Mouse (Mus musculus) T-helper 17 cell (primary cell): ENCODE results near the gene Rnf227.
"Not testable (repeated sequence)": the region's sequence is repeated elsewhere in the genome, so short reads cannot be mapped to it uniquely, and the experiment has no call there.

Experiments
- in situ Hi-C, 2 experiments: fragments of 300-600 bp; cut with MboI, MseI; formaldehyde crosslinking; loops; 1 replicate in 1 of 2; 2 replicates in 1 of 2; pipeline ENCODE4 v1.15.1; 2025; ENCODE audit warnings: high pct_unique_total_duplicates in 2 of 2

The Rnf227 gene

GRCm38 (mm10) chr11:69340161-69341131 lies at the start of gene Rnf227:
Gene Rnf227, plus strand, starts transcription at chr11:69340461.
- in situ Hi-C loops = no loop called here

DNA sequence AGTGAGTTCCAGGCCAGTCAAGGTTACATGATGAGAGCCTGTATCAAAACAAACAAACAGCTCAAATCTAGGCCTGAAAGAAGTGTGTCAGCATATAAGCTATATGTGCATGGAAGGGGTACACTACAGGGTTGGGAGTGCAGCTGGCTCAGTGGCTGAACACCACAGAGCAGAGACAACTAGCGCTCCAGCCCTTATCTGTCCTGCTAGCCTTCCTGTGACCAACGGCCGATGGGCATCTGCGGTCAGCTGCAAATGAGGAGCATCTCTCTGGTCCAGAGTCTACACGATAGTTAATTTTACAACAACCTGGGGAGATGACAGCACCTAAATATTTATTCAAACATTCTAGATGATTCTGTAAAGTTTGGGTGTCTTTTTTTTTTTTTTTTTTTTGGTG lies 49.1 kb upstream of the Rnf227 start:
- in situ Hi-C loops = no loop called here

- in situ Hi-C loops = no loop called here
These were observed 45.0 kb upstream of the Rnf227 start for GRCm38 (mm10) chr11:69295286-69295685.

- in situ Hi-C loops = no loop called here
These were observed 42.5 kb upstream of the Rnf227 start for GRCm38 (mm10) chr11:69297799-69298198.

GRCm38 (mm10) chr11:69298231-69298630 lies 42.0 kb upstream of the Rnf227 start:
- in situ Hi-C loops = no loop called here

- in situ Hi-C loops = no loop called here
These were observed 37.4 kb upstream of the Rnf227 start for GRCm38 (mm10) chr11:69302817-69303216.

DNA sequence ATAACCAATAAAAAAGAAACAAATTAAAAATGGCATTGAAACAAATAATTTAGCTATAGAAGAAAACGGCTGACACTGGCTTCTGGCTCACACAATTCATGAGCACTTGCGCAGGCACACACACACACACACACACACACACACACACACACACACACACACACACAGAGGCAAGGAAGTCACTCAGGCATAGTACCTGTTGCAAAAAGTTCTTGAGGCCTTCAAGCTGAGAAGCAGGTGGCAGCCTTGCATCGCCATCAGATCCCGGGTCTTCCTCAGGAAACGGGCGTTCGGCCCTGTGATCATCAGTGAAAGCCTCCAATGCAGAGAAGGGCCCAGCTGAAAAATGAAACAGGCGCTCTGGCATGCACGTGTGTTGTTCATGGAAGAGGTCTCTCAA lies 35.0 kb upstream of the Rnf227 start:
- in situ Hi-C loops = loop anchor here in 1 of 2 experiments (5.0 kb wide), 1 partner anchor 147 kb away; no protein-coding TSS in a partner anchor

DNA sequence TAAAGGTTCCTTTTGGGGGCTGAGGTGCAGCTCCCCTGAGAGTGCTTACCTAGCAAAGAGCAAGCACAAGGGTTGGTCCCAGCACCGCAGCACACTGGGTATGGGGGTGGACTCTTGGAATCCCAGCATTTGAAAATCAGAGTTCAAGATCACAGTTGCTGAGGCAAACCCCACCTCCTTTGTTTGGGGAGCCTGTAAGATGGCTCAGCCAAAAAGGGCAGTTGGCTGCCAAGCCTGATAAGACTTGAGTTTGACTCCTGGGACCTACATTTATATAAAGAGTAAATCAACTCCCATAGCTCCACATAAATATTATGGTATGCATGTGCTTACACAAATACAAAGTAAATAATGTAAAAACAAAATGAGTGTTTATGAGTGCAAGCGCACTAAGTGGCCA lies 34.2 kb upstream of the Rnf227 start:
- in situ Hi-C loops = loop anchor here in 1 of 2 experiments (5.0 kb wide), 1 partner anchor 146 kb away; no protein-coding TSS in a partner anchor

GRCm38 (mm10) chr11:69311266-69311665 lies 29.0 kb upstream of the Rnf227 start:
- in situ Hi-C loops = loop anchor here in 1 of 2 experiments (5.0 kb wide), 1 partner anchor 34 kb away; no protein-coding TSS in a partner anchor

GRCm38 (mm10) chr11:69316361-69316760 lies 23.9 kb upstream of the Rnf227 start:
- in situ Hi-C loops = no loop called here

DNA sequence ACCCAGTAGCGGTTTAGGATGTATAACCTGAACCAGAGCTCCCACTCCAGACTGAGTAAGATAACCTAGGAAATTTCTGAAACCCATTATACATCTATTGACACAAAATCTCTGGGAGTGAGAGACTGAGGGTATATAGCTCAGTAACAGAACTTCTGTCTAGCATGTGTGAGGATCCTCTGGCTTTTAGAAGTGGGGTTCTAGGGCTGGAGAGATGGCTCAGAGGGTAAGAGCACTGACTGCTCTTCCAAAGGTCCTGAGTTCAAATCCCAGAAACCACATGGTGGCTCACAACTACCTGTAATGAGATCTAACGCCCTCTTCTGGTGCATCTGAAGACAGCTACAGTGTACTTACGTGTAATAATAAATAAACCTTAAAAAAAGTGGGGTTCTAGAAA lies 22.3 kb upstream of the Rnf227 start:
- in situ Hi-C loops = not testable (repeated sequence)

GRCm38 (mm10) chr11:69321580-69321979 lies 18.7 kb upstream of the Rnf227 start:
- in situ Hi-C loops = no loop called here

DNA sequence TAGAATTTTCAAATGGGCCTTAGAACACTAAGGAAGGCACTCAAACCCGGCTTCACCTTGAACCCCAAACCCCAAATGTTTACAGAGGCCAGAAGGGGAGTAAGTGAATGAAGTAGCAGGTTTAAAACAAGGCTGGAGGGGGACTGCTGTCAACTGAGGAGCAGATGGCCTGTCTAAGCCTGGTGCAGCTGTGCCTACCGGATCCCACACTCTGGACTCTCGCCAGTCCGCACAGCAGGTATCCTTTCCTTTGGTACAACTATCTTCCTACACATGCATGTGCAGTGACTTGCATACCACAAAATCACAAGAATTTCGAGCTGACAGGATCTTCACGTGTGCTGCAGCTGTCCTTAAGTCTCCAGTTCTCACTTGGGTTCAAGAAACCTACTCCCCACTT lies 18.3 kb upstream of the Rnf227 start:
- in situ Hi-C loops = no loop called here

GRCm38 (mm10) chr11:69322693-69323471 lies 17.4 kb upstream of the Rnf227 start:
- in situ Hi-C loops = no loop called here

DNA sequence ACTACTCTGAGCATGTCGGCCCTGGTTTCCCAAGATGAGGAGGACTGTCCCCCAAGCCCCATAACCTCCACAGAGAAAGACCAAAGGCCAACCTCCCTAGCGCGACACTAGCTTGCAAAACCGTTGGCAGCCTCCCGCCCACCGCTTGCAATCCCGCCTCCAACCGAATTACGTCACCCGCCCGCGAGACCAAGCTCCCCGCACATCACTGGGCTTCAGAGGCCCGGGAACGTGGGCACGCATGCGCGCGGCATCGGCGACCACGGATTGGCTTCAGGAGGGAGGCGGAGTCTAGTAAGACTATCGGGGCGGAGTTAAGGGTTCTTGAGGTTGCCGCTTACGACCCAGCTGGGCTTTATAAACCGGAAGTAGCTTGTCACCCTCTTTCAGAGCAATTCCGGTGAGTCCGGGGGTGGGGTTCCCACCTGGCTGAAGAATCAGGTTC lies 16.6 kb upstream of the Rnf227 start, which contains the start of the genes Cntrob and Trappc1:
Gene Cntrob, minus strand, starts transcription at position 109 of the 445 bp plus-strand sequence.
Gene Trappc1, plus strand, starts transcription at position 314 of the 445 bp plus-strand sequence.
- in situ Hi-C loops = no loop called here

DNA sequence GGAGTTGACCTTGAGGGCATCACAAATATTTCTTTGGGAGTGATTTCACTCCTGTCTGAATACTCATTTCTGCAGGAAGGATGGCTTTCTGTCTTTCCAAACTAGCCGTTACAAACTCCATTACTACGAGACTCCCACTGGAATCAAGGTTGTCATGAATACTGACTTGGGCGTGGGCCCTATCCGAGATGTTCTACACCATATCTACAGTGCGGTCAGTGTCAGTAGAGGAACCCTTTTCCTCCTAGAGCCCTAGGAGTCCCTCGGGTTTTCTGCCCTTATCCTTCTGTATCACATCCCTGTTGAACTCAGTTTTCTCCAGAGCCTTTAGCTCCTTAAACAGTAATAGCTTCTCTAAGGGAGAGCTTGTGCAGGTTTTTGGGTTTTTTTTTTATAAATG lies 15.5 kb upstream of the Rnf227 start:
- in situ Hi-C loops = no loop called here

DNA sequence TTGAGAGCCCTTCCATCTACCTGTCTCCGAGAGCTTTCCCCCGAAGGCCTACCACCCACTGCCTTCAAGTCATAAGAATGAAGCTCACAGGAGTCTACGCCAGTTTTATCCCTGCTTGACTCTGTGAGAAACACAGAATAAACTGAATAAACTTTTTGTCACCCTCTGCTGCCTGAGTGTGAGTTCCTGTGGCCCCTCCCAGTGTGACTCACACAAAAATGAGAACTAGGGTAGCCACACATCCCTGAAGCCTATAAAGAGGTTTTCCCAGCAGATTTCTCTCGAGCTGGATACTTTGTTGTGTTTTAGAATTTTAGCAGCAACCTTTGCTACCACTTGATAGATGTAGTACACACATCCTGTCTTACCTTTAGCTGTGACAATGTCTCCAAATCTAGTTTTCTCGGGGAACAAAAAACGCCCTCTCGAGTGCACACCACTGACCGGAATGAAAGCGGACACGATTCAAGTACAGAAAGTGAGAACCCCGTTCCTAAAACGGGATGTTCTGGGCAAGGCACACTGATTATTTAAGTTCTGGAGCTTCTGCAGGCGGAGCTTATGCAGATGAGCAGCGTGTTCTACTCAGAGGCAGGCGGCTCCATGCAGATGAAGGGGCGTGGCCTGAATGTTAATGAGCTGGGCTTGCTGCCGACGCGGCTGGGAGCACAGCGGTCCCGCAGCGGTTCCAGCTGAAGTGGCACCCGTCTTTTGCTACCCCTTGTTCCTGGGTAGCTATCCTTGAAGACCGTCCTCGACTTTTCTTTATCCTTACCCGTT lies 14.4 kb upstream of the Rnf227 start, which contains the start of gene Kcnab3:
Gene Kcnab3, plus strand, starts transcription at position 631 of the 780 bp plus-strand sequence.
- in situ Hi-C loops = no loop called here

- in situ Hi-C loops = no loop called here
These were observed 13.7 kb upstream of the Rnf227 start for GRCm38 (mm10) chr11:69326408-69327156.

DNA sequence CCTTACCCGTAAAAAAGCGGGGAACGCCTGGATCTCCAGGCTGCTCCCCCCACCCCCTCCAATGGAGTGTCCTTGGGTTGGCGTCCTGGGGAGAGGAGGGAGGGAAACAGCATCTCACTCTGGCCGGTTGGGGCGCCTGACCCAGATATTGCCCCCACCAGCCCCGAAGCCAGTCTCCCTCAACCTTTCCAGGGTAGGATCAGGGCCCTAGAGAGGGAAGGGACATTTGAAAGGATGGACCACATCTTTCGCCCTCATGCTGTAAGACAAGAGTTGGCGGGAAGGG lies 13.2 kb upstream of the Rnf227 start:
- in situ Hi-C loops = no loop called here

DNA sequence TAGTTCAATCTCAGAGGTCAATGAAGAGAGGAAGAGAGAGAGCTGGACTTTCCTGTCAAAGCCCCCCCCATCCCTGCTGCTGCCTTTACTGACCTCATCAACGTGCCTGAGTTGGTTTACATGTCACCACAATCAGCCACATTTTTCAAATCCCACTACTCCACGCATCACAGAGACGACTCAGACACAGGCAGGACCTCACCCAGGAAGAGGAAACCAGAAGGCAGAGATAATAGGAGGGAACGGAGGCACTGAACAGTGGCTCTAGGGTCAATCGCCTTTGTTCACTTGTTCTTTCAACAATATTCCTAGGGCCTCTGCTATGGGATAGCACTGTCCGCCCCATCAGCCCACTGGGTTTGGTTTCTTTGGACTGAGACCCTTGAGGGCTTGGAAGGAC lies 12.6 kb upstream of the Rnf227 start:
- in situ Hi-C loops = no loop called here

GRCm38 (mm10) chr11:69328517-69328916 lies 11.7 kb upstream of the Rnf227 start:
- in situ Hi-C loops = no loop called here
